Mouse (Mus musculus) forebrain, embryonic 14.5 days (tissue): ENCODE measurements around the gene Ccdc134. TPM values are rescaled to one million over a fixed set of nuclear protein-coding genes. Genes with fewer than 3 reads are reported as not detected.

ENCODE experiments used
- ATAC-seq: fragments of 200-750 bp; cut with Nextera tagmentation; 2 replicates; pipeline ENCODE4 v1.8.0; 2017; ENCODE audit warnings: mild to moderate bottlenecking, moderate library complexity
- DNase-seq: peaks from one replicate; pipeline ENCODE4 v3.0.0-alpha.2; 2015; ENCODE audit warnings: low spot score
- H3K27ac ChIP-seq: fragments of 300-500 bp; sonication (generic); 2 replicates; pipeline ENCODE4 v1.5.1; 2014; ENCODE audit warnings: low read depth, mild to moderate bottlenecking, control low read depth, low read length, moderate library complexity
- H3K27me3 ChIP-seq: fragments of 300-500 bp; sonication (generic); replicated peaks from 2 replicates; pipeline ENCODE4 v1.6.1; 2014; ENCODE audit warnings: low read length, control low read depth, mixed read lengths; ENCODE audit not compliant: control insufficient read depth, insufficient read depth
- H3K36me3 ChIP-seq: fragments of 300-500 bp; sonication (generic); 2 replicates; pipeline ENCODE4 v1.6.1; 2014; ENCODE audit warnings: low read length, control low read depth; ENCODE audit not compliant: control insufficient read depth, insufficient read depth
- H3K4me1 ChIP-seq: fragments of 300-500 bp; sonication (generic); 2 replicates; pipeline ENCODE4 v1.6.1; 2014; ENCODE audit warnings: antibody characterized with exemption, low read length, control low read depth; ENCODE audit not compliant: control insufficient read depth, insufficient read depth
- H3K4me2 ChIP-seq: fragments of 300-500 bp; sonication (generic); 2 replicates; pipeline ENCODE4 v1.6.1; 2014; ENCODE audit warnings: mild to moderate bottlenecking, control low read depth, low read length
- H3K4me3 ChIP-seq: fragments of 300-500 bp; sonication (generic); 2 replicates; pipeline ENCODE4 v1.5.1; 2014; ENCODE audit warnings: low read depth, low read length, control low read depth
- H3K9ac ChIP-seq: fragments of 300-500 bp; sonication (generic); 2 replicates; pipeline ENCODE4 v1.6.1; 2014; ENCODE audit warnings: mild to moderate bottlenecking, low read length, control low read depth, moderate library complexity
- H3K9me3 ChIP-seq: fragments of 300-500 bp; sonication (generic); replicated peaks from 2 replicates; pipeline ENCODE4 v1.6.1; 2016; ENCODE audit warnings: low read length, control low read depth, mixed read lengths; ENCODE audit not compliant: control insufficient read depth
- WGBS: fragments of 180-500 bp; shearing (Covaris S2); extraction: QIAGEN DNeasy Blood & Tissue Kit; methylation state at CpG from one replicate; pipeline ENCODE4 v1.1.7; 2014; 5-methylcytosine and 5-hydroxymethylcytosine counted together
- polyA plus RNA-seq: library from polyadenylated mRNA; unstranded; fragments of >200 nt; fragmentation: Nextera tagmentation; extraction: Ambion mirVana; gene quantifications from 2 replicates; pipeline ENCODE4 v1.2.1, GENCODE M21; 2014

The Ccdc134 gene
- polyA plus RNA-seq, 1 experiment from 2014 or later: 15.5 TPM

DNA sequence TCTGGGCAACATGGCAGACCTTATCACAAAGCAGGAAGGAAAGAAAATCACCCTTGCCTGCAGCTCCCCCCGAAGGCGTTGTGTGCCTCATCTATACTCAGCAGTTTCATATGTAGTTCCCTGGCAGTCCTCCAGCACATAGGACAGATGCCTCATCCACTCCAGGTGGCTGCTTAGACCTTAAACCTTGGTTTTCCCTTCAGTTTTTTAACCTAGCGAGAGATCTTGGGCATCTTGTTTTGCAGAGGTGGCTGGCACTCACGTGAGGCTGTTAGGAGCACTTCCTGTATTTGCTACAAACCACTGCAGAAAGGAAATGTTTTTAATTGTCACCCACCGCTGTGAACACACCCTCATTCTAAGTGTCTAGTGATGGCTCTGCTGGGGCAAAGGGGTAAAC lies 59.2 kb downstream of the Ccdc134 start:
- H3K36me3 ChIP-seq: peaks cover 92% of the 10 kb centered on the region
- WGBS: 94% methylated on average over 5 of the region's 5 CpGs
- H3K27ac ChIP-seq: no peak overlapping the region
- no peak overlapping the region for H3K4me3 ChIP-seq
- no peak for DNase-seq
- no peak overlapping the region for H3K9ac ChIP-seq
- ATAC-seq: no peak
- no peaks in the 10 kb centered on the region for H3K27me3 ChIP-seq
- no peaks in the 10 kb centered on the region for H3K4me1 ChIP-seq
- H3K4me2 ChIP-seq: no peak overlapping the region
- 0 out of 2 replicates have a peak, but pooled peaks cover 4% of the 10 kb centered on the region for H3K9me3 ChIP-seq

- no peak overlapping the region for H3K27ac ChIP-seq
- H3K4me2 ChIP-seq: no peak overlapping the region
- ATAC-seq (no peak), DNase-seq (no peak)
- H3K27me3 ChIP-seq: no peaks in the 10 kb centered on the region
- 84% methylated on average over 4 of the region's 4 CpGs for WGBS
- no peak overlapping the region for H3K4me3 ChIP-seq
- H3K36me3 ChIP-seq: peaks cover 92% of the 10 kb centered on the region
- H3K9me3 ChIP-seq: no peaks in the 10 kb centered on the region
- H3K9ac ChIP-seq: no peak overlapping the region
- H3K4me1 ChIP-seq: no peaks in the 10 kb centered on the region
These were observed 59.7 kb downstream of the Ccdc134 start for GRCm38 (mm10) chr15:82187401-82187800.

- Histone ChIP-seq H3K27me3 (no peaks in the 10 kb centered on the region), H3K36me3 (peaks cover 92% of the 10 kb centered on the region), H3K4me3 (no peak overlapping the region), H3K4me2 (no peak overlapping the region), H3K9me3 (no peaks in the 10 kb centered on the region), H3K9ac (no peak overlapping the region), H3K4me1 (no peaks in the 10 kb centered on the region), H3K27ac (no peak overlapping the region)
- 94% methylated on average over 1 of the region's 1 CpGs for WGBS
- DNase-seq (no peak), ATAC-seq (no peak)
These were observed 60.2 kb downstream of the Ccdc134 start for GRCm38 (mm10) chr15:82187924-82188323.

DNA sequence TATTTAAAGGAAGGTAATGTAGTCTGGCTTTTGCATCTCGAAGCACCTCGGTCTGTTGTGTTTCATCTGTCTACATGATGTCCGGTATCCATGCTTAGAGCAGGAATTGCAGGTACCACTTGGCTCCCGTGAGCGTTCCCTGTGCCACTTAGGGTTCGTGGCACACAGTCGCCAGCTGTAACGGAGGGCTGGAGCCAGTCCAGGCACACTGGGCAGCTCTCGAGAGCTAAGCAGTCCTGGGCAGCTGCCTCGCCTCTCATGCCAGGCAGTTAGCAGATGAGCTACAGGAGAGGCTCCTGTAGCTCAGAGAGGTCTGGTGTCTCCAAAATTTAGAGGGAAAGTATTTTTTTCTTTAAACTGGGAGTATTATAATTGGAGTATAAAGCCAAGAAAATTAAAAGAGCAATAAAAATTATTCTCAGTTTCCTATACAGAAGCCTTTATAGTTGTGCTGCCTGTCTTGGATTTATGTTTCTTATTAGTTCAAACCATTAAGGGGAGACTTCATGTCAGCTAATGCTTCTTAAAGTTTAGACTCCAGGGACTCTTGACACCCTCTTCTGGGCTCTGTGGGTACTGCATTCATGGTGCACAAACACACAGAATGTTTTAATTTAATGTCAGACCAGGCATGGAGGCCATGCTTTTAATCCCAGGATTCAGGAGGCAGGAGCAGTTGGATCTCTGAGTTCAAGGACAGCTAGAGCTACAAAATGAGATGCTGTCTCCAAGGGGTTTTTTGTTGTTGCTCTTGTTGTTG lies 60.9 kb downstream of the Ccdc134 start:
- Histone ChIP-seq H3K4me3 (no peak overlapping the region), H3K27ac (no peak overlapping the region), H3K36me3 (peaks cover 92% of the 10 kb centered on the region), H3K4me1 (no peaks in the 10 kb centered on the region), H3K27me3 (no peaks in the 10 kb centered on the region), H3K4me2 (no peak overlapping the region), H3K9ac (no peak overlapping the region), H3K9me3 (no peaks in the 10 kb centered on the region)
- 92% methylated on average over 10 of the region's 10 CpGs for WGBS
- ATAC-seq (no peak), DNase-seq (no peak)

Other genes with a start within 250 kb of the Ccdc134 start
- gene Polr3h, start 201.7 kb upstream of the Ccdc134 start, polyA plus RNA-seq: 99.6 and 110 TPM in 2 replicates
- 72.8 and 110 TPM in 2 replicates for gene Csdc2, start 191.2 kb upstream of the Ccdc134 start, polyA plus RNA-seq
- 92.6 and 93.3 TPM in 2 replicates for gene Pmm1, start 167.0 kb upstream of the Ccdc134 start, polyA plus RNA-seq
- gene 1700029P11Rik, start 147.4 kb upstream of the Ccdc134 start, polyA plus RNA-seq: not detected in 2 replicates
- 55.4 and 56.9 TPM in 2 replicates for gene Xrcc6, start 140.1 kb upstream of the Ccdc134 start, polyA plus RNA-seq
- gene Desi1, start 94.1 kb upstream of the Ccdc134 start, polyA plus RNA-seq: 33.4 and 39.5 TPM in 2 replicates
- 295 and 348 TPM in 2 replicates for gene Snu13, start 80.3 kb upstream of the Ccdc134 start, polyA plus RNA-seq
- gene 4930407I10Rik, start 68.8 kb upstream of the Ccdc134 start, polyA plus RNA-seq: not detected in 2 replicates
- not detected in 2 replicates for gene Mei1, start 57.9 kb upstream of the Ccdc134 start, polyA plus RNA-seq
- gene Srebf2, start 19.3 kb downstream of the Ccdc134 start, polyA plus RNA-seq: 99.6 and 139 TPM in 2 replicates
- 0.61 and 0.77 TPM in 2 replicates for gene Shisa8, start 84.9 kb downstream of the Ccdc134 start, polyA plus RNA-seq
- 0.14 and 0.19 TPM in 2 replicates for gene Tnfrsf13c, start 96.4 kb downstream of the Ccdc134 start, polyA plus RNA-seq
- 42.4 and 63.9 TPM in 2 replicates for gene Cenpm, start 116.8 kb downstream of the Ccdc134 start, polyA plus RNA-seq
- 13.2 and 19.3 TPM in 2 replicates for gene 1500009C09Rik, start 124.5 kb downstream of the Ccdc134 start, polyA plus RNA-seq
- gene Sept3, start 147.0 kb downstream of the Ccdc134 start, polyA plus RNA-seq: 225 and 276 TPM in 2 replicates
- not detected in 2 replicates for gene Wbp2nl, start 171.0 kb downstream of the Ccdc134 start, polyA plus RNA-seq
- 27.5 and 29.6 TPM in 2 replicates for gene Naga, start 211.0 kb downstream of the Ccdc134 start, polyA plus RNA-seq
- gene Pheta2, start 211.0 kb downstream of the Ccdc134 start, polyA plus RNA-seq: 0.63 and 0.80 TPM in 2 replicates
- gene Smdt1, start 211.0 kb downstream of the Ccdc134 start, polyA plus RNA-seq: 296 and 326 TPM in 2 replicates
- 302 and 403 TPM in 2 replicates for gene Ndufa6, start 226.4 kb downstream of the Ccdc134 start, polyA plus RNA-seq